Mouse (Mus musculus) CH12.LX (cell line): ENCODE data around the gene Atp5b.

Source experiments
- CTCF ChIP-seq, 2 experiments: IDR thresholded peaks in 1 of 2; conservative IDR thresholded peaks in 1 of 2; 2 replicates each; pipeline ENCODE4 v1.5.1; 2011 to 2012; ENCODE audit warnings: low read depth in 2 of 2, low read length in 2 of 2, improper control_type of control experiment in 1 of 2, inconsistent platforms in 1 of 2, mild to moderate bottlenecking in 1 of 2, moderate library complexity in 1 of 2
- EP300 ChIP-seq: IDR thresholded peaks from 2 replicates; pipeline ENCODE4 v1.6.1; 2011; ENCODE audit warnings: low read length, improper control_type of control experiment
- MAX ChIP-seq: IDR thresholded peaks from 2 replicates; pipeline ENCODE4 v1.6.1; 2011; ENCODE audit warnings: low read length, improper control_type of control experiment
- POLR2A ChIP-seq: IDR thresholded peaks from 2 replicates; pipeline ENCODE4 v1.6.1; 2011; ENCODE audit warnings: low read depth, mild to moderate bottlenecking, improper control_type of control experiment, low read length
- ZNF384 ChIP-seq: IDR thresholded peaks from 2 replicates; pipeline ENCODE4 v1.6.1; 2012; ENCODE audit warnings: low read depth, low read length, improper control_type of control experiment, inconsistent platforms

GRCm38 (mm10) chr10:128089842-128090241, 6.8 kb downstream of the Atp5b start:
- TF ChIP-seq CTCF (conservative IDR thresholded peaks at IDR 0.05 in 1 of 2, IDR thresholded peaks at IDR 0.05 in 1 of 2; ENCODE audit: low read depth in 2 of 2, low read length in 2 of 2) = no peak
- TF ChIP-seq MAX = no peak
- TF ChIP-seq POLR2A = no peak
- no peak for TF ChIP-seq ZNF384
- TF ChIP-seq EP300 = no peak
